Mouse (Mus musculus) testis, adult 2 months (tissue): Measurements from ENCODE around the gene Fry. TPM values are rescaled to one million over a fixed set of nuclear protein-coding genes. Genes with fewer than 3 reads are reported as not detected.

ENCODE experiments used
- H3K27ac ChIP-seq: fragments of 200-500 bp; 2 replicates; pipeline ENCODE4 v1.5.1; 2012; ENCODE audit warnings: low read depth, low read length; ENCODE audit not compliant: control insufficient read depth, insufficient read depth
- H3K27me3 ChIP-seq: fragments of 200-500 bp; 2 replicates; pipeline ENCODE4 v1.6.1; 2012; ENCODE audit warnings: mild to moderate bottlenecking, low read length, moderate library complexity; ENCODE audit not compliant: control insufficient read depth, insufficient read depth
- H3K36me3 ChIP-seq: fragments of 200-500 bp; 2 replicates; pipeline ENCODE4 v1.6.1; 2012; ENCODE audit warnings: mild to moderate bottlenecking, low read length; ENCODE audit not compliant: control insufficient read depth, insufficient read depth
- H3K4me1 ChIP-seq: fragments of 200-500 bp; 2 replicates; pipeline ENCODE4 v1.6.1; 2012; ENCODE audit warnings: low read length; ENCODE audit not compliant: control insufficient read depth, insufficient read depth
- H3K4me3 ChIP-seq: fragments of 200-500 bp; 2 replicates; pipeline ENCODE4 v1.5.1; 2012; ENCODE audit warnings: low read depth, mild to moderate bottlenecking, low read length, moderate library complexity, mixed read lengths; ENCODE audit not compliant: control insufficient read depth
- CTCF ChIP-seq: fragments of 200-500 bp; IDR thresholded peaks from 2 replicates; pipeline ENCODE4 v1.5.1; 2012; ENCODE audit warnings: low read depth, mild to moderate bottlenecking, inconsistent platforms, low read length, moderate library complexity; ENCODE audit not compliant: control insufficient read depth, insufficient read depth, insufficient replicate concordance
- POLR2A ChIP-seq: fragments of 200-500 bp; IDR thresholded peaks from 2 replicates; pipeline ENCODE4 v1.6.1; 2012; ENCODE audit warnings: low read depth, mild to moderate bottlenecking, inconsistent platforms, low read length, moderate library complexity; ENCODE audit not compliant: control insufficient read depth
- polyA plus RNA-seq: library from polyadenylated mRNA; depleted of rRNA; stranded (reverse); fragments of >200 nt; gene quantifications from 2 replicates; pipeline ENCODE4 v1.2.3, GENCODE M21; 2012

The Fry gene
- polyA plus RNA-seq, 1 experiment = 8.4 TPM

- Histone ChIP-seq H3K36me3 (no peaks in the 10 kb centered on the region), H3K27ac (no peak overlapping the region), H3K4me3 (no peak overlapping the region), H3K4me1 (peaks cover 6% of the 10 kb centered on the region), H3K27me3 (0 out of 2 replicates have a peak, but pooled peaks cover 2% of the 10 kb centered on the region)
- TF ChIP-seq POLR2A (no peak), CTCF (no peak)
These were observed 144.3 kb downstream of the Fry start for GRCm38 (mm10) chr5:150262717-150263103.

GRCm38 (mm10) chr5:150263162-150263561 lies 144.7 kb downstream of the Fry start:
- Histone ChIP-seq H3K4me3 (no peak overlapping the region), H3K4me1 (peaks cover 6% of the 10 kb centered on the region), H3K27ac (no peak overlapping the region), H3K27me3 (0 out of 2 replicates have a peak, but pooled peaks cover 2% of the 10 kb centered on the region), H3K36me3 (no peaks in the 10 kb centered on the region)
- no peak for TF ChIP-seq POLR2A
- TF ChIP-seq CTCF = no peak

- TF ChIP-seq CTCF (no peak), POLR2A (no peak)
- Histone ChIP-seq H3K4me1 (peaks cover 6% of the 10 kb centered on the region), H3K27me3 (0 out of 2 replicates have a peak, but pooled peaks cover 2% of the 10 kb centered on the region), H3K4me3 (no peak overlapping the region), H3K36me3 (no peaks in the 10 kb centered on the region), H3K27ac (no peak overlapping the region)
These were observed 145.2 kb downstream of the Fry start for GRCm38 (mm10) chr5:150263656-150264055.

- no peaks in the 10 kb centered on the region for H3K27me3 ChIP-seq
These were observed 146.6 kb downstream of the Fry start for GRCm38 (mm10) chr5:150265005-150265404.

GRCm38 (mm10) chr5:150265953-150266352 lies 147.5 kb downstream of the Fry start:
- Histone ChIP-seq H3K4me3 (no peak overlapping the region), H3K27ac (peak overlapping the region; percentile 15; the same call in 1 of the 2 replicates), H3K36me3 (no peaks in the 10 kb centered on the region), H3K27me3 (no peaks in the 10 kb centered on the region), H3K4me1 (peaks cover 3% of the 10 kb centered on the region)
- TF ChIP-seq CTCF (no peak), POLR2A (no peak)

More at GRCm38 (mm10) chr5:150265005-150265404, 146.6 kb downstream of the Fry start:
- H3K27ac ChIP-seq = no peak overlapping the region
- H3K36me3 ChIP-seq = no peaks in the 10 kb centered on the region
- no peak for TF ChIP-seq CTCF
- TF ChIP-seq POLR2A = no peak
- peaks cover 3% of the 10 kb centered on the region for H3K4me1 ChIP-seq
- no peak overlapping the region for H3K4me3 ChIP-seq

- no peak overlapping the region for H3K27ac ChIP-seq
- no peak for TF ChIP-seq POLR2A
- TF ChIP-seq CTCF = peak; percentile 45; the same call in 1 of the 2 replicates
These were observed 149.8 kb downstream of the Fry start for GRCm38 (mm10) chr5:150268261-150268660.

GRCm38 (mm10) chr5:150270468-150270867 lies 152.0 kb downstream of the Fry start:
- H3K27me3 ChIP-seq = no peaks in the 10 kb centered on the region
- TF ChIP-seq CTCF (no peak), POLR2A (no peak)

More at GRCm38 (mm10) chr5:150268261-150268660, 149.8 kb downstream of the Fry start:
- no peak overlapping the region for H3K4me3 ChIP-seq
- no peaks in the 10 kb centered on the region for H3K36me3 ChIP-seq
- H3K4me1 ChIP-seq = no peaks in the 10 kb centered on the region; the same call in 1 of the 2 replicates
- H3K27me3 ChIP-seq = no peaks in the 10 kb centered on the region

GRCm38 (mm10) chr5:150272173-150272572 lies 153.7 kb downstream of the Fry start:
- Histone ChIP-seq H3K4me3 (no peak overlapping the region), H3K27ac (no peak overlapping the region)
- no peak for TF ChIP-seq CTCF
- TF ChIP-seq POLR2A = no peak

More at GRCm38 (mm10) chr5:150270468-150270867, 152.0 kb downstream of the Fry start:
- no peak overlapping the region for H3K4me3 ChIP-seq
- H3K36me3 ChIP-seq = no peaks in the 10 kb centered on the region
- H3K27ac ChIP-seq = no peak overlapping the region
- no peaks in the 10 kb centered on the region for H3K4me1 ChIP-seq

More at GRCm38 (mm10) chr5:150272173-150272572, 153.7 kb downstream of the Fry start:
- Histone ChIP-seq H3K27me3 (no peaks in the 10 kb centered on the region), H3K36me3 (no peaks in the 10 kb centered on the region), H3K4me1 (no peaks in the 10 kb centered on the region)
